ENCODE assay signal across 13 mouse cellular contexts in the genomic region with DNA sequence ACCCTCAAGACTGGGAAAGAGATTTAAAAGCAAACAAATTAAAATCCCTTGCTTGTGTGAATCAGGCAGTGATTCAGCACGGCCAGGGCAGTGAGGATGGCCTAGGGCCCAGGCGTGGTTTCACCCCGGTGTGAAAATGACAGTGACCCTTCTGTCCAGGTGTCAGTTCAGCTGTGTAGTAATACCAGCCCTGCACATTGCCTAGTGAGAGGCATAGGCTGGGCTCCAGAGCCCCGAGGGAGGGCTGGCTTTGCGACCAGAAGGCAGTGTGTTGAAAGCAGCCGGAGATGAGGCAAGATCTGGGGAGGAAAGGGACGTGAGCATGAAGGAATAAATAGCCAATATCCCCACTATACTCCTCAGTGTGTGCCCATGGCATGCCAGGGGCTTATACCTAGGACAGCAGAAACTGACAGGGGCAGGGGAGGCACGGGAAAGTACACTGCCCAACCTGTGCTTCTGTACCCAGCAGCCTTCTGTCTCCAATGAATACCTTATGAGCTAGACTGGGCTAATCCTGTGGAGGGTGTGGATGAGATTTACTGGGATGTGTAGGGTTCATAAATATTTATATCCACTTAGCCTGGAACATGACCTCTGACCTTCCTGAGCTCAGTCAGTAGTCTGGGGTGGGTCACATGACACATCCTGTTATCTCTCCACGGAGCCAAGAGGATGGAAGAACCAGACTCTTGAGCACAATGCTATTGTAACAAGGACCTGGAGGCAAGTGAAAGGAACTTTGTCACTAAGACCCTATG. TPM values are rescaled to one million over a fixed set of nuclear protein-coding genes. Genes with fewer than 3 reads are reported as not detected.
DNase-seq lines count a peak whose midpoint lies in the region; ATAC-seq and TF ChIP-seq lines count a peak whose summit lies in the region.
"Had no signal": no experiment of that assay in that cellular context is flagged by ENCODE, and none has a peak within 500 bp of the region (broad histone marks: within the 10 kb centered on the region; RNA-seq: fewer than 3 reads in every experiment).

No protein-coding gene starts in this region.

- WGBS in kidney, embryonic 14.5 days = 61% methylated on average over 9 of the region's 9 CpGs
- 47% methylated on average over 9 of the region's 9 CpGs for whole genome bisulfite sequencing in midbrain, embryonic 13.5 days
- WGBS in heart, adult 2 months = 69% methylated on average over 9 of the region's 9 CpGs

- no peak overlapping the region for H3K4me3 ChIP-seq in kidney, embryonic 14.5 days (ENCODE audit: low read length)
- H3K4me3 ChIP-seq in midbrain, embryonic 13.5 days (replicated peaks) = no peak overlapping the region
- no peak overlapping the region for H3K4me3 ChIP-seq in heart, adult 2 months
- H3K4me3 ChIP-seq: embryonic facial prominence, embryonic 15.5 days; heart, embryonic 15.5 days; megakaryocyte, embryonic 14.5 days had no signal

- TF ChIP-seq CTCF in heart, adult 2 months (IDR thresholded peaks at IDR 0.05) = no peak

- no peak overlapping the region for H3K9ac ChIP-seq in kidney, embryonic 14.5 days (ENCODE audit: low read depth, low read length)
- 0 out of 2 replicates have a peak overlapping the region, but pooled peaks have one; percentile 19 for H3K9ac ChIP-seq in midbrain, embryonic 13.5 days (replicated peaks)
- H3K9ac ChIP-seq in heart, adult 2 months (ENCODE audit: low read depth, low read length) = no peak overlapping the region
- H3K9ac ChIP-seq: embryonic facial prominence, embryonic 15.5 days; heart, embryonic 15.5 days had no signal

- peak; percentile 17 for DNase-seq in adrenal gland, adult 2 months
- no peak for DNase-seq in adrenal gland, adult 8-10 months
- DNase-seq in kidney, adult 9 months = peak; percentile 5
- peak; percentile 19 for DNase-seq in fibroblast of lung, adult 2 months (ENCODE audit: low read depth)
- no peak for DNase-seq in heart, adult 2 months
- no peak for DNase-seq in ovary, adult 18-20 months (ENCODE audit: low spot score)
- DNase-seq: layer of hippocampus, adult 9-11 months; thymus, adult 2 months had no signal

- ATAC-seq in kidney, embryonic 14.5 days (ENCODE audit: low FRiP score, low TSS enrichment) = no peak
- ATAC-seq in midbrain, embryonic 13.5 days = no peak

- H3K4me2 ChIP-seq in kidney, embryonic 14.5 days (replicated peaks; ENCODE audit: low read depth, low read length) = no peak overlapping the region
- H3K4me2 ChIP-seq in midbrain, embryonic 13.5 days (replicated peaks) = no peak overlapping the region
- H3K4me2 ChIP-seq: embryonic facial prominence, embryonic 15.5 days; heart, embryonic 15.5 days had no signal

- TF ChIP-seq EP300 in heart, adult 2 months (IDR thresholded peaks at IDR 0.05; ENCODE audit: insufficient read depth, low read depth, low read length) = no peak

- no peaks in the 10 kb centered on the region for H3K4me1 ChIP-seq in kidney, embryonic 14.5 days (ENCODE audit: control insufficient read depth, insufficient read depth, low read length)
- peaks cover 10% of the 10 kb centered on the region for H3K4me1 ChIP-seq in midbrain, embryonic 13.5 days (replicated peaks)
- H3K4me1 ChIP-seq in heart, adult 2 months (ENCODE audit: control insufficient read depth, insufficient read depth, low read length) = no peaks in the 10 kb centered on the region
- H3K4me1 ChIP-seq: embryonic facial prominence, embryonic 15.5 days had no signal

- no peak overlapping the region for H3K27ac ChIP-seq in kidney, embryonic 14.5 days (ENCODE audit: low read depth, low read length)
- 0 out of 2 replicates have a peak overlapping the region, but pooled peaks have one; percentile 6 for H3K27ac ChIP-seq in midbrain, embryonic 13.5 days
- no peak overlapping the region for H3K27ac ChIP-seq in heart, adult 2 months
- H3K27ac ChIP-seq: embryonic facial prominence, embryonic 15.5 days; heart, embryonic 15.5 days had no signal

- H3K36me3 ChIP-seq in kidney, embryonic 14.5 days (ENCODE audit: control insufficient read depth, insufficient read depth, low read length) = peaks cover 2% of the 10 kb centered on the region; the same call in 1 of the 2 replicates
- peaks cover 26% of the 10 kb centered on the region for H3K36me3 ChIP-seq in midbrain, embryonic 13.5 days
- no peaks in the 10 kb centered on the region for H3K36me3 ChIP-seq in heart, adult 2 months (ENCODE audit: control insufficient read depth, insufficient read depth, low read length)
- H3K36me3 ChIP-seq: embryonic facial prominence, embryonic 15.5 days; heart, embryonic 15.5 days had no signal

- no peaks in the 10 kb centered on the region for H3K27me3 ChIP-seq in kidney, embryonic 14.5 days (ENCODE audit: control insufficient read depth, insufficient read depth, low read length)
- H3K27me3 ChIP-seq in midbrain, embryonic 13.5 days = no peaks in the 10 kb centered on the region
- H3K27me3 ChIP-seq in heart, adult 2 months (ENCODE audit: control insufficient read depth, insufficient read depth, low read length) = no peaks in the 10 kb centered on the region
- H3K27me3 ChIP-seq: embryonic facial prominence, embryonic 15.5 days; heart, embryonic 15.5 days; megakaryocyte, embryonic 14.5 days had no signal

- TF ChIP-seq POLR2A in heart, adult 2 months (IDR thresholded peaks at IDR 0.05; ENCODE audit: insufficient read depth, low read depth, low read length) = no peak

- no peaks in the 10 kb centered on the region for H3K9me3 ChIP-seq in kidney, embryonic 14.5 days (ENCODE audit: control insufficient read depth, low read length)
- H3K9me3 ChIP-seq in midbrain, embryonic 13.5 days = no peaks in the 10 kb centered on the region
- H3K9me3 ChIP-seq: embryonic facial prominence, embryonic 15.5 days; heart, embryonic 15.5 days; megakaryocyte, embryonic 14.5 days had no signal

- intact Hi-C loops in heart, adult 2 months (cut with DNase I) = no loop called here

- no peaks in the 10 kb centered on the region for H3K79me2 ChIP-seq in heart, adult 2 months (replicated peaks; ENCODE audit: control insufficient read depth, insufficient read depth, low read length)

RNA-seq across cellular contexts. Expression of a gene that starts 25.9 kb away (rescaled TPM):
- 100 to 1,000 TPM; 101 to 123 TPM for total RNA-seq in adrenal gland, adult 2 months (2021)
- 168 and 171 TPM in 2 replicates for polyA plus RNA-seq in adrenal gland, adult 2 months (2012; rRNA removed)
- 100 to 1,000 TPM; 110 to 149 (median 131) TPM for total RNA-seq in adrenal gland, adult 8-10 months (2022)
- 11.9 and 16.1 TPM in 2 replicates for polyA plus RNA-seq in kidney, embryonic 14.5 days (2014; fragmentation: Nextera tagmentation; extraction: Ambion mirVana)
- polyA plus RNA-seq in midbrain, embryonic 13.5 days (2015; fragmentation: Nextera tagmentation; extraction: Ambion mirVana) = 16.0 and 16.9 TPM in 2 replicates
- total RNA-seq in heart, adult 2 months (2021) = 100 to 1,000 TPM; 146 to 147 TPM
- polyA plus RNA-seq in heart, adult 2 months (2012; rRNA removed) = 95.8 and 100 TPM in 2 replicates

Comparison
In these comparisons a context has a peak if more than half of its experiments do, and no peak if none do; other contexts are left out.
1. DNase-seq: peak in adrenal gland, adult 2 months (single experiment), kidney, adult 9 months (single experiment) and fibroblast of lung, adult 2 months (single experiment); none in adrenal gland, adult 8-10 months (single experiment), heart, adult 2 months (0 of 2) and ovary, adult 18-20 months (single experiment).